Comparison of ENCODE assay signal across 24 mouse cellular contexts in genomic region chr10:18907276-18907960, GRCm38 (mm10).
"Had no signal": no experiment of that assay in that cellular context is flagged by ENCODE, and none has a peak within 500 bp of the region (broad histone marks: within the 10 kb centered on the region; RNA-seq: fewer than 3 reads in every experiment).

No protein-coding gene starts in this region.

- ATAC-seq: hindbrain, postnatal 0 days; intestine, embryonic 16.5 days; liver, embryonic 12.5 days had no signal

- H3K4me1 ChIP-seq: heart, embryonic 10.5 days; heart, embryonic 12.5 days; hindbrain, embryonic 13.5 days; hindbrain, embryonic 15.5 days; kidney, embryonic 15.5 days; limb, embryonic 15.5 days; liver, embryonic 12.5 days had no signal

- DNase-seq: gastrocnemius, postnatal 25 days; heart, adult 18-20 months; heart, postnatal 10 days; heart, postnatal 36 days; kidney, adult 11 months; kidney, adult 2 months; kidney, adult 9 months; kidney, postnatal 14 days; kidney, postnatal 36 days; layer of hippocampus, adult 9-11 months; layer of hippocampus, postnatal 36 days; left cerebral cortex, postnatal 4 days had no signal

- H3K27me3 ChIP-seq: heart, embryonic 12.5 days; hindbrain, embryonic 13.5 days; hindbrain, embryonic 15.5 days; kidney, embryonic 15.5 days; limb, embryonic 13.5 days; limb, embryonic 15.5 days; liver, embryonic 12.5 days had no signal

- H3K4me3 ChIP-seq: heart, embryonic 10.5 days; heart, embryonic 12.5 days; hindbrain, embryonic 13.5 days; hindbrain, embryonic 15.5 days; kidney, embryonic 15.5 days; limb, embryonic 13.5 days; limb, embryonic 15.5 days; liver, embryonic 12.5 days had no signal

- H3K27ac ChIP-seq: heart, embryonic 10.5 days; hindbrain, embryonic 13.5 days; hindbrain, embryonic 15.5 days; hindbrain, postnatal 0 days; kidney, embryonic 15.5 days; kidney, postnatal 0 days; limb, embryonic 13.5 days; limb, embryonic 15.5 days; liver, embryonic 12.5 days; liver, embryonic 14.5 days had no signal

- H3K4me2 ChIP-seq: heart, embryonic 12.5 days; hindbrain, embryonic 13.5 days; hindbrain, embryonic 15.5 days; kidney, embryonic 15.5 days; limb, embryonic 13.5 days; limb, embryonic 15.5 days; liver, embryonic 12.5 days had no signal

- H3K9me3 ChIP-seq: heart, embryonic 10.5 days; heart, embryonic 12.5 days; hindbrain, embryonic 13.5 days; hindbrain, embryonic 15.5 days; kidney, embryonic 15.5 days; limb, embryonic 13.5 days; liver, embryonic 12.5 days had no signal

- H3K36me3 ChIP-seq: heart, embryonic 10.5 days; heart, embryonic 12.5 days; hindbrain, embryonic 13.5 days; hindbrain, embryonic 15.5 days; kidney, embryonic 15.5 days; limb, embryonic 13.5 days; limb, embryonic 15.5 days; liver, embryonic 12.5 days had no signal

- H3K9ac ChIP-seq: heart, embryonic 12.5 days; hindbrain, embryonic 13.5 days; hindbrain, embryonic 15.5 days; kidney, embryonic 15.5 days; limb, embryonic 13.5 days; limb, embryonic 15.5 days; liver, embryonic 12.5 days; liver, embryonic 14.5 days had no signal
